Mouse (Mus musculus): ENCODE measurements around the gene Zfp866.

- TF ChIP-seq POLR2A (IDR thresholded peaks at IDR 0.05; ENCODE audit: insufficient read depth, low read length) (no peak), CTCF (IDR thresholded peaks at IDR 0.05; ENCODE audit: low read depth, low read length) (no peak)
Observed at GRCm38 (mm10) chr8:69837057-69837682, 46.2 kb upstream of the Zfp866 start.

Data from ES-Bruce4 (cell line).